Mouse (Mus musculus) Patski (cell line): Measurements from ENCODE around the gene Vwa3b. TPM values are rescaled to one million over a fixed set of nuclear protein-coding genes. Genes with fewer than 3 reads are reported as not detected.

Experiments used
- ATAC-seq: fragments of 100-300 bp; one replicate; pipeline ENCODE4 v1.8.0; 2021
- CTCF ChIA-PET: fragments of 350-600 bp; sonication (Branson Sonifier 250); formaldehyde crosslinking; loops from one replicate; lab custom pipeline; 2022; ENCODE audit warnings: inconsistent platforms; lab: Charles Lee
- POLR2A ChIA-PET: fragments of 350-600 bp; sonication (Branson Sonifier 250); formaldehyde crosslinking; loops from one replicate; lab custom pipeline; 2022; ENCODE audit warnings: antibody characterized with exemption, inconsistent platforms; lab: Charles Lee
- DNase-seq: peaks from one replicate; pipeline ENCODE4 v3.0.0-alpha.2; 2011; ENCODE audit warnings: low read depth, low spot score
- H3K27me3 ChIP-seq: fragments of 371-371 bp; one replicate; pipeline ENCODE4 v1.5.1; 2021
- CTCF ChIP-seq: fragments of 100-300 bp; IDR thresholded peaks from one replicate; pipeline ENCODE4 v1.5.1; 2021
- in situ Hi-C: fragments of 300-500 bp; cut with MboI; formaldehyde crosslinking; loops from 3 replicates; pipeline ENCODE4 v1.11.1; 2018; ENCODE audit warnings: low pct_unique_long_range_greater_than_20kb, mixed read lengths
- polyA plus RNA-seq: library from polyadenylated mRNA; unstranded; gene quantifications from one replicate; pipeline ENCODE4 v1.2.3, GENCODE M21; 2021

Gene Vwa3b
- polyA plus RNA-seq, 1 experiment from 2014 or later, result not detected

- ATAC-seq (no peak), DNase-seq (no peak)
- CTCF ChIA-PET, result no interaction called here
- POLR2A ChIA-PET, result no interaction called here
- TF ChIP-seq CTCF, result no peak
- peaks cover 13% of the 10 kb centered on the region for H3K27me3 ChIP-seq
- in situ Hi-C loops, result no loop called here
Measured at GRCm38 (mm10) chr1:37231295-37231701, 204.9 kb downstream of the Vwa3b start.

Other genes with a start within 250 kb of the Vwa3b start
- 44.4 TPM for gene Tmem131, start 82.9 kb upstream of the Vwa3b start, polyA plus RNA-seq
- not detected for gene Cnga3, start 187.8 kb downstream of the Vwa3b start, polyA plus RNA-seq